Mouse (Mus musculus) cerebellum, adult 2 months (tissue): ENCODE measurements at regions not wholly inside any gene's neighbourhood (a gene's known extent, or its start where the extent isn't known, plus 50 kb on each side); places are given as distances from the start of the nearest gene placed in this dataset.

ENCODE experiments used
- CTCF ChIP-seq: fragments of 200-500 bp; IDR thresholded peaks from 2 replicates; pipeline ENCODE4 v1.5.1; 2011; ENCODE audit warnings: low read depth, mild to moderate bottlenecking, control low read depth, low read length, moderate library complexity, borderline replicate concordance; ENCODE audit not compliant: insufficient read depth
- POLR2A ChIP-seq: fragments of 200-500 bp; IDR thresholded peaks from 2 replicates; pipeline ENCODE4 v1.6.1; 2011; ENCODE audit warnings: low read length, control low read depth, borderline replicate concordance; ENCODE audit not compliant: insufficient read depth

GRCm38 (mm10) chr7:135770051-135770450 lies 53.9 kb upstream of the Mki67 start:
- TF ChIP-seq POLR2A (no peak), CTCF (no peak)
